Mouse (Mus musculus) cerebral cortex, adult 2 months (tissue): Measurements from ENCODE around the gene Macrod1.

Source experiments
- WGBS: fragments of 180-500 bp; shearing (Covaris S2); methylation state at CpG from one replicate; pipeline ENCODE4 v1.1.7; 2018; 5-methylcytosine and 5-hydroxymethylcytosine counted together

Gene Macrod1

GRCm38 (mm10) chr19:7196741-7197270 lies 140.2 kb downstream of the Macrod1 start:
- 33% methylated on average over 17 of the region's 17 CpGs for WGBS

DNA sequence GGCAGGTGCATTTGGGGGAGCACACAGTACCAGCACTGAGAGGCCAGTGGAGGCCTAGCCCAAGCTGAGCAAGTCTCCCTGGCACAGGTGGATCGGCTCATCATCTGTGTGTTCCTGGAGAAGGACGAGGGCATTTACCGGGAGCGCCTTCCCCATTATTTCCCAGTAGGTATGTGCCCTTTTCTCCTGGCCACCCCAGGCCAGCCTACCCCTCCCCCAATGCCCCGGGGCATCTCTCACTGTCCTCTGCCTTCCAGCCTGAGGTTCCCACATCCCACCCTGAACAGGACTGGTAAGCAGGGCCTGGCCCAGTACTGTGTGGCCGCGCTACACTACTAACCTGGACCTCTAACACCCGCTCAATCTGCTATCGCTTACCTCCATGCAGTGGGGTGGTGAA lies 140.8 kb downstream of the Macrod1 start:
- WGBS: 85% methylated on average over 9 of the region's 9 CpGs

DNA sequence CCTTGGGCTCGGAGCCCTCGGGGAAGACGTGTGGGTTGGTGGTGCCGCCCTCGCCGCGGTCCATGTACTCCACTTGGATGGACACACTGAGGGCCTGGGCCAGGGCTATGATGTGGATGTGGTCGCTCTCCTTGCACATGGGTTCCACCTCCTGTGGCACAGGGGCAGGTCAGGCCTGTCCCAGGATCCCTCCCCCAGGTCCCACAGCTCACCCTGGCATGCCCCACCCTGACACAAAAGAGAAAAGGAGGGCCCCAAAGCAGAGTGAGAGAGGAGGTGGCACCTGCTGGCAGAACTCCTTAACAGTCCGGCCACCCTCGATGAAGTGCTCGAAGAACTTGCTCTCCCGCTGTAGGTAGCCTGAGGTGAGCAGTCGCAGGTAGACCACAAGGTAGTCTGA lies 142.5 kb downstream of the Macrod1 start:
- WGBS: 93% methylated on average over 13 of the region's 13 CpGs

- WGBS: 53% methylated on average over 1 of the region's 1 CpGs
Measured at GRCm38 (mm10) chr19:7200427-7200826, 143.8 kb downstream of the Macrod1 start.

DNA sequence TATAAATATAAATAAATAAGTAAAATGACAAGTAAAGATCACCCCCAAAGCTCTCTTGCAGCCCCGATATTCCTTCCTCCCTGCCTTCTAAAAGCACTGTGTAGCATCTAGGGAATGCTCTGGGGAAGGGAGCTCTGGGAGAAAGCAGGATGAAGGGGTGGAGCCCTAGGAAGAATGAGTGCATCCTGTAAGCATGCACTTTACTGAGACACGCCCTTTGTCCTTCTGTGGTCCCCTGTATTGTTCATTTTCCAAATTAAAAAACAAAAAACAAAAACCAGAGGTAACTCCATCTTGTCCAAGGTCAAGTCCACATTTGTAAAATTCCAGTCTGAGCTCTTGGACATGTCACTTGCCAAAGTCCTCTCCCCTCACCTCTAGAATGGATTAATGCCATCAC lies 148.3 kb downstream of the Macrod1 start:
- 60% methylated on average over 2 of the region's 2 CpGs for WGBS

DNA sequence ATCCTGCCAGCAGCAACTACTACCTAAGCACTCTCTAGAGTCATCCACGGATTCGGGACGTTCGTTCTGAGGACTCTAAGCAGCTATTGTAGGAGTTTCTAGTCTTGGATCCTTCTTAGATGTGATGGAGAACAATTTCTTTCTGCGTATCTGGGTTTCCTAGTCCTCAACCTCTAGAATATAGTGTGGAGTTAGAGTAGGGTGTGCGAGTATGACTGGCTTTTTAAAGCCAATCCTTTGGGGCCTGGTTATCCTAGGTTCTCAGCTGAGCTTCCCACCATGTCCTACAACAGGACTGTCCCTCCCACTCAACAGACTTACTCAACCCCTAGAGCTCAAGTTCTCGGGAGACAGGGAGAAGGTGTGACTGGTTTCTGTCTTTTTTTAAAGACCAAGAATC lies 148.7 kb downstream of the Macrod1 start:
- 18% methylated on average over 7 of the region's 7 CpGs for WGBS

DNA sequence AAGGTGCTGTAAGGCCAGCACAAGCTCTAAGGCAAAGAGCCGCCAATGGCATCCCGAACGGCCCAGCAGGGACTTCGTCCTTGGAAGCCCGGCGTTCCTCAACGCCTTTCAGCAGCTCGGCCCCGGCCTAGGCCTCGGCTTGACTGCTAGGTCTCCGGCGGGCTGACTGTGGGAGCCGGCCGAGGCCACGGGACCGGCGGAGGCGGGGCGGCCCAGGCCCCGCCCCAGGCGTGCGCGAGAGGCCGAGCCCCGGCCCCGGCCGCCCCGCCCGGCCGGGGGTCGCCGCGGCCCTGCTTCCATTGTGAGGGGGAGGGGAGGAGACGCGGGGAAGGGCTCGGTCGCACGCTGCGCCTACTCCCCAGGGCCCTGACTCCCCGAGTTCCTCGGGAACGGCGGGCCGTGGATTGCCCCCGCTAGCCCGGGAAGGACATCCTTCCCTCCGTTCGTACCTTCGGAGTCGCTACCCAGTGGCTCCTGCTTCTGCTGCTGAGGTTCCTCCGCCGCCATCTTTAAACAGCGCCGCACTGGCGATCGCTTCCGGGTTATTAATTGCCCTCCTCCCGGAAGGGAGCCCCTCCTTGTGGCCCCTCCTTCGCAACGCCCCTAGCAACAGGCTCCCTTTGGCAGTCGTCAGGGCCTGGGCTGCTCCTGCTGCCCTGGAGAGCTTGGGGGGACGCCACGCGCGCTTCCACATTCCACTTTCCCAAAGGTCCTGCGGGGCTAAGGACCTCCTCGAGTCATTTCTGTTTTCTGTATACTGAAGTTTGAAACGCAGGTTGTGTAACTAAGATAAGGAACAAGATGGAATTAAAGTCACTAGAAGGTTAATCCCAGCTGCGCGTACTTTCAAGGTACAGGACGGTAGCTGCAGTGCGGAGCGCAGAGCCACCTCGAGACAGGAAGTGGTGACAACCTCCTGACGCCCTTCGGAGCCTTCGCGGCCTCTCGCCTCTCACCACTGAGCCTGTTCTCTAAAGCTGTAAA lies 149.4 kb downstream of the Macrod1 start, which contains the start of gene Otub1:
Gene Otub1 (minus strand): TSS at position 564 of the 984 bp plus-strand sequence.
- under 1% methylated on average over 79 of the region's 79 CpGs for WGBS

GRCm38 (mm10) chr19:7209907-7210646 lies 153.5 kb downstream of the Macrod1 start:
- WGBS: 84% methylated on average over 7 of the region's 7 CpGs

DNA sequence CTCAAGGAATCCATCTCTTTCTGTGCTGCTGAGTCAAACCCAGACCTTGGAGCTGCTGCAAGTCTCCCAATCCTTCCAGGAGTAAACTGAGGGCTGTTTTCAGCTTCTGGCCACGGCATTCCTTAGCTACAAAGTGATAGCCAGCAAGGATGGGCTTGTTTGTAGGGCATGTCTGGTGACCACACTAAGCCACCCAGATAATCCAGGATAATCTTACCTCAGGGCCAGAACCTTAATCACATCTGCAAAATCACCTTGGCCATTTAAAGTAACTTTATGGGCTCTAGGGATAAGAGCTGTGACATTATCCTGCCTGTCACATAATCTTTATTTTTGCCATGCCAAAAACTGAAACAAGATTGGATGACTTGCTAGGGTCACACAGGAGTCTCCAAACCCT lies 155.6 kb downstream of the Macrod1 start:
- whole genome bisulfite sequencing: 44% methylated on average over 1 of the region's 1 CpGs

DNA sequence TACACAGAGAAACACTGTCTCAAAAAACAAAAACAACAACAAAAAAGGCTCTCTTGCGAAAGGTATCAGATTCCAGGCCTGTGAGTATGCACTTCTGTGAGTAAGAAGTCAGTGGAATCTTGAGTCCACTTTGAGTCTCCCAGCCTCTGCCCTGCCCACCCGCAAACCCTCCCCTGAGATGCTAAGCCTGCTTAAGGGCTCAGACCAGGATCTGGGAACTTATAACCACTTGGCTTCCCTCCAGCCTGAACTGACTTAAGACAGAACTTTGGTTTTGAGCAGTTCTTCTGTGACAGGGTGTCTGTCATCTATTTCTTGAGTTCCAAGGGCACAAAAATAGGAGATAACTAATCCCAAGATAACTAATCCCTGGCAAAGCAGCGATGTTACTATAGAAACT lies 156.4 kb downstream of the Macrod1 start:
- 84% methylated on average over 3 of the region's 3 CpGs for WGBS

DNA sequence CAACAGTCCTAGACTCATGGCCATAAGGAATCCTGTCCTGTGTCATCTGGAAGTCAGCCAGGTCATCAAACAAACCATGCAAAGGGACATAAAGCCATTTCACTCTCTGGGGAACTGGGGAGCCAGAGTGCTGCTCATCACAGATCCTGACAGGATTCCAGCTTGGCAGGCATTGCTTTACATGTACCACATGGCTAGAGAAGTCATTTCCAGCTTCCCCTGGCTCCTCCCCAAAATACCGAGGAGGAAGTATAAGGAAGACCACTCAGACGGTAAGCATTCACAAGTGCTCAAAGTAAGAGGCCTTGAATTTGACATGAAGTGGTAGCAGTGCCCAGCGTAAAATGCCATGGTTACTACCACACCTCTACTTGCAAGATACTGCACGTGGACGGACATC lies 157.9 kb downstream of the Macrod1 start:
- WGBS: 34% methylated on average over 5 of the region's 5 CpGs

GRCm38 (mm10) chr19:7217162-7217925 lies 160.7 kb downstream of the Macrod1 start, which contains the start of gene Cox8a:
Gene Cox8a (minus strand): TSS chr19:7217616.
- under 1% methylated on average over 50 of the region's 50 CpGs for WGBS

DNA sequence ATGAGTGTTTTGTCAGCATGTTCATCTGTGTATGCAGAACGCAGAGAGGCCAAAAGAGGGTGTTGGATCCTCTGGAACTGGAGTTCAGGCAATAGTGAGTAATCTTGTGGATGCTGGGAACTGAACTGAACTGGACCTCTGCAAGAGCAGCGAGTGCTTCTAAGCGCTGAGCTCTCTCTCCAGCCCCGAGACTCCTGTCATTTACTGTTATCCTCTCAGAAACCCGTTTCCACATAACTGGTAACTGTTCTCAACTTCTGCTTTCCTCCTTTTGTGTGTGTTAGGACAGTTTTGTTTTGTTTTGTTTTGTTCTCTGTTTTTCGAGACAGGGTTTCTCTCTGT lies 161.3 kb downstream of the Macrod1 start:
- WGBS: 9% methylated on average over 6 of the region's 6 CpGs

- 97% methylated on average over 5 of the region's 5 CpGs for WGBS
Measured at GRCm38 (mm10) chr19:7218753-7219152, 162.1 kb downstream of the Macrod1 start.

- 83% methylated on average over 6 of the region's 6 CpGs for WGBS
Measured at GRCm38 (mm10) chr19:7222196-7222595, 165.6 kb downstream of the Macrod1 start.

DNA sequence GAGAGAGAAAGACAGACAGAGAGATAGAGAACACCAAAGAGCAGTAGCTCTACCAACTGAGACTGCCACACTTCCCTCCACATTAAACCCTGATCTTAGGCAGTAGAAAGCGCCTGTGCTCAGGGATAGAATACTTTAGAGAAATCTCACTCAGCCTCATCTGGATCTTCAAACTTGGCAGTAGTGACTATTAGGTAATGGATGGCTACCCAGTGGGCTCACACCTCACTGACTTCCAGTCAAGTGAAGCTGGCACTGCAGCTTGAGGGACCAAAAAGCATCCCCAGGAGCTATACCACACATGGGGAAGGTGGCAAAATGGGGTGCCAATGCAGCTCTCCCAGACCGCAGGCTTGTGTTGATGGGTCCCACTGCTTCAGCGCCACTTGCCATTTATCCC lies 167.6 kb downstream of the Macrod1 start:
- whole genome bisulfite sequencing: 96% methylated on average over 3 of the region's 3 CpGs

GRCm38 (mm10) chr19:7225096-7225690 lies 168.6 kb downstream of the Macrod1 start:
- WGBS: 79% methylated on average over 9 of the region's 9 CpGs

DNA sequence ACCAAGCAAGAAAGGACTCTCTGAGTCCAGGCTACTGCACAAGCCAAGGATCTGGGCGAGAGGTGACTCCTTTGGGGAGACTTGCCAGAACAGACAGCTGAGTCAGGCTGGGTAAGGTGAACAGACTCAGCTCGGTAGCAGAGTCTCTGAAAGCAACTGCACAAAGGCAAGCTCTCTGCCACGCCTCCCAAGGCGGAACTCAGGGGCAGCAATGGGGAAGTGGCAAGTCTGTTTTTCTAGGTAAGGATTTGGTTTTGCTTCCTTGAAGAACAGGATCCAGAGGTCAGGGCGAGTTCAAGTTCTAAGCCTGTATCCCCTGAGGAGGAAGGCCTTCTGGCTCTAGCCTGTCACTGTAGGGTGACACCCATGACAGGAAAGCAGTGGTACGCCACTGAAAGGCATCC lies 169.9 kb downstream of the Macrod1 start:
- 74% methylated on average over 6 of the region's 6 CpGs for WGBS

GRCm38 (mm10) chr19:7234537-7235221 lies 178.1 kb downstream of the Macrod1 start:
- 33% methylated on average over 8 of the region's 8 CpGs for WGBS

DNA sequence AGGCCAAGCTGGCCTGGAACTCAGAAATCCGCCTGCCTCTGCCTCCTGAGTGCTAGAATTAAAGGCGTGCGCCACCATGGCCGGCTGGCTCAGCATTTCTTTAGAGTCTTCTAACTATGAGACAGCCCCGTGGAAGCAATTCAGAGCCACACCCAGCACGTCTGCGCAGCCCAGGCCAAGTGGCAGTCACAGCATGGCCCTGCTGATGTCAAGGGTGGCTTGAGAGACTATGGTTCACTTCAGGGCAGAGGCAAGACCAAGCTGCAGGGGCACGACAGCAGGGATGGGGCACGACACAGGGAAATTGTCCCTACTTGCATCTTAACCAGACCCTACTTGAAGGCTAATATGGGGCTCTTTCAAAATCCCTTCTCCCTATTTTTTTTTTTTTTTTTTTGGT lies 178.9 kb downstream of the Macrod1 start:
- WGBS: 84% methylated on average over 9 of the region's 9 CpGs

- WGBS: 45% methylated on average over 2 of the region's 2 CpGs
Measured at GRCm38 (mm10) chr19:7236011-7236410, 179.4 kb downstream of the Macrod1 start.
